Mouse (Mus musculus) heart, postnatal 10 days (tissue): ENCODE data around the gene Olfr669. TPM values are rescaled to one million over a fixed set of nuclear protein-coding genes. Genes with fewer than 3 reads are reported as not detected.
"Not testable (repeated sequence)": the region's sequence is repeated elsewhere in the genome, so short reads cannot be mapped to it uniquely, and the experiment has no call there.

Experiments used
- DNase-seq, 2 experiments: peaks; one replicate each; pipeline ENCODE4 v3.0.0; 2021
- intact Hi-C: fragments of 180-260 bp; cut with DNase I; formaldehyde crosslinking; loops from one replicate; pipeline ENCODE4 v1.15.1; 2025
- total RNA-seq, 2 experiments: library from RNA; stranded (reverse); gene quantifications; 2 replicates each; pipeline ENCODE4 v1.2.3; 2021

The Olfr669 gene
- total RNA-seq = not detected

GRCm38 (mm10) chr7:104933940-104934339 lies at the start of gene Olfr669:
Gene Olfr669, plus strand, starts transcription at chr7:104934240.
- no peak for DNase-seq
- intact Hi-C loops = no loop called here

- DNase-seq = no peak
- intact Hi-C loops = no loop called here
Measured at GRCm38 (mm10) chr7:104895852-104896251, 38.2 kb upstream of the Olfr669 start, which contains the start of gene Olfr666. Gene Olfr666, minus strand, starts transcription at chr7:104895952.

GRCm38 (mm10) chr7:104921382-104921781 lies 12.7 kb upstream of the Olfr669 start, which contains the start of gene Olfr667:
Gene Olfr667, minus strand, starts transcription at chr7:104921482.
- no peak for DNase-seq
- intact Hi-C loops = no loop called here

- no peak for DNase-seq
- intact Hi-C loops = no loop called here
Measured at GRCm38 (mm10) chr7:104927957-104928356, 6.1 kb upstream of the Olfr669 start, which contains the start of gene Olfr668. Gene Olfr668, minus strand, starts transcription at chr7:104928057.

GRCm38 (mm10) chr7:104950234-104950633 lies 16.2 kb downstream of the Olfr669 start:
- DNase-seq, intact Hi-C loops: not testable (repeated sequence)

- intact Hi-C loops = no loop called here
- no peak for DNase-seq
Measured at GRCm38 (mm10) chr7:104962520-104962919, 28.5 kb downstream of the Olfr669 start, which contains the start of gene Olfr670. Gene Olfr670, minus strand, starts transcription at chr7:104962620.

- DNase-seq, intact Hi-C loops: not testable (repeated sequence)
Measured at GRCm38 (mm10) chr7:104972507-104972906, 38.5 kb downstream of the Olfr669 start.

GRCm38 (mm10) chr7:104979026-104979425 lies 45.0 kb downstream of the Olfr669 start, which contains the start of gene Olfr671:
Gene Olfr671, minus strand, starts transcription at chr7:104979126.
- no peak for DNase-seq
- intact Hi-C loops = no loop called here

Other genes starting within 250 kb of the Olfr669 start
- not detected for gene Olfr661, start 247.7 kb upstream of the Olfr669 start, total RNA-seq
- not detected for gene Usp17le, start 156.8 kb upstream of the Olfr669 start, total RNA-seq
- gene Usp17lb, start 91.6 kb upstream of the Olfr669 start, total RNA-seq = not detected
- gene Usp17la, start 77.2 kb upstream of the Olfr669 start, total RNA-seq = not detected
- gene Olfr665, start 56.2 kb upstream of the Olfr669 start, total RNA-seq = not detected
- not detected for gene Olfr666, start 38.3 kb upstream of the Olfr669 start, total RNA-seq
- gene Olfr667, start 12.8 kb upstream of the Olfr669 start, total RNA-seq = not detected
- not detected for gene Olfr668, start 6.2 kb upstream of the Olfr669 start, total RNA-seq
- not detected for gene Olfr670, start 28.4 kb downstream of the Olfr669 start, total RNA-seq
- gene Olfr671, start 44.9 kb downstream of the Olfr669 start, total RNA-seq = not detected
- gene Olfr672, start 67.8 kb downstream of the Olfr669 start, total RNA-seq = not detected
- not detected for gene Olfr675, start 94.2 kb downstream of the Olfr669 start, total RNA-seq
- gene Olfr676, start 98.5 kb downstream of the Olfr669 start, total RNA-seq = not detected
- gene Olfr677, start 117.1 kb downstream of the Olfr669 start, total RNA-seq = not detected
- gene Olfr678, start 130.2 kb downstream of the Olfr669 start, total RNA-seq = not detected
- not detected for gene Olfr679, start 147.0 kb downstream of the Olfr669 start, total RNA-seq
- not detected for gene Olfr680-ps1, start 158.6 kb downstream of the Olfr669 start, total RNA-seq
- gene Olfr681, start 182.6 kb downstream of the Olfr669 start, total RNA-seq = not detected
- gene Olfr683, start 212.8 kb downstream of the Olfr669 start, total RNA-seq = not detected
- not detected for gene Olfr684, start 229.4 kb downstream of the Olfr669 start, total RNA-seq